Mouse (Mus musculus) heart, embryonic 12.5 days (tissue): Measurements from ENCODE around the gene Ttc39b. TPM values are rescaled to one million over a fixed set of nuclear protein-coding genes. Genes with fewer than 3 reads are reported as not detected.
A peak's percentile ranks its signal among the peaks of the same experiment; 100 is the strongest.
"Not testable (repeated sequence)": the region's sequence is repeated elsewhere in the genome, so short reads cannot be mapped to it uniquely, and the experiment has no call there.

Source experiments
- ATAC-seq: fragments of 200-750 bp; cut with Nextera tagmentation; 2 replicates; pipeline ENCODE4 v1.8.0; 2017; ENCODE audit warnings: moderate TSS enrichment, moderate library complexity; ENCODE audit not compliant: insufficient number of reproducible peaks, low FRiP score
- H3K27ac ChIP-seq: fragments of 300-500 bp; sonication (generic); 2 replicates; pipeline ENCODE4 v1.5.1; 2016; ENCODE audit warnings: mild to moderate bottlenecking, moderate library complexity; ENCODE audit not compliant: poor library complexity, severe bottlenecking
- H3K27me3 ChIP-seq: fragments of 300-500 bp; sonication (generic); replicated peaks from 2 replicates; pipeline ENCODE4 v1.6.1; 2016; ENCODE audit warnings: mild to moderate bottlenecking, moderate library complexity
- H3K36me3 ChIP-seq: fragments of 300-500 bp; sonication (generic); 2 replicates; pipeline ENCODE4 v1.6.1; 2016; ENCODE audit warnings: mild to moderate bottlenecking, moderate library complexity
- H3K4me1 ChIP-seq: fragments of 300-500 bp; sonication (generic); replicated peaks from 2 replicates; pipeline ENCODE4 v1.6.1; 2016; ENCODE audit warnings: mild to moderate bottlenecking
- H3K4me2 ChIP-seq: fragments of 300-500 bp; sonication (generic); 2 replicates; pipeline ENCODE4 v1.6.1; 2016; ENCODE audit warnings: mild to moderate bottlenecking, moderate library complexity
- H3K4me3 ChIP-seq: fragments of 300-500 bp; sonication (generic); 2 replicates; pipeline ENCODE4 v1.5.1; 2016; ENCODE audit warnings: mild to moderate bottlenecking
- H3K9ac ChIP-seq: fragments of 300-500 bp; sonication (generic); 2 replicates; pipeline ENCODE4 v1.6.1; 2016; ENCODE audit warnings: mild to moderate bottlenecking, moderate library complexity
- H3K9me3 ChIP-seq: fragments of 300-500 bp; sonication (generic); replicated peaks from 2 replicates; pipeline ENCODE4 v1.6.1; 2016; ENCODE audit warnings: mild to moderate bottlenecking, moderate library complexity
- WGBS: fragments of 180-500 bp; shearing (Covaris S2); methylation state at CpG from one replicate; pipeline ENCODE4 v1.1.7; 2016; 5-methylcytosine and 5-hydroxymethylcytosine counted together
- polyA plus RNA-seq: library from polyadenylated mRNA; unstranded; fragments of >200 nt; fragmentation: Nextera tagmentation; extraction: Ambion mirVana; gene quantifications from 2 replicates; pipeline ENCODE4 v1.2.1, GENCODE M21; 2016

The Ttc39b gene
- polyA plus RNA-seq, 1 experiment from 2014 or later = 2.2 TPM

DNA sequence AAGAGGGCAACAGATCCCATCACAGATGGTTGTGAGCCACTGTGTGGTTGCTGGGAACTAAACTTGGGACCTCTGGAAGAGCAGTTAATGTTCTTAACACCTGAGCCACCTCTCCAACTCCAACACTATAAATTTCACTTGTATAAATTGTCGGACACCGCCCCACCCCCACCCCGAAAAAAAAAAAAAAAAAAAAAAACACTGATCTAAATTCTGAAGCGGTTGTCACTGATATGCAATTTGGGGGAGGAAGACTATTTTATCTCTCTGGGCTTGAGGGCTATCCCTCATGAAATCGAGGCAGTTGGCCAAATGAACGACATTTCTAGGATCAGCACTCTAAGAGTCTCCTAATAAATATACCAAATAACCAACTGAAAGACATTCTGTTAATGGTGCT is 70.4 kb downstream of the Ttc39b start:
- H3K27ac ChIP-seq = no peak overlapping the region
- ATAC-seq = no peak
- H3K9me3 ChIP-seq = no peaks in the 10 kb centered on the region
- H3K9ac ChIP-seq = no peak overlapping the region
- no peaks in the 10 kb centered on the region for H3K36me3 ChIP-seq
- no peak overlapping the region for H3K4me2 ChIP-seq
- peaks cover 11% of the 10 kb centered on the region for H3K4me1 ChIP-seq
- no peak overlapping the region for H3K4me3 ChIP-seq
- no peaks in the 10 kb centered on the region for H3K27me3 ChIP-seq
- WGBS = 87% methylated on average over 6 of the region's 6 CpGs

DNA sequence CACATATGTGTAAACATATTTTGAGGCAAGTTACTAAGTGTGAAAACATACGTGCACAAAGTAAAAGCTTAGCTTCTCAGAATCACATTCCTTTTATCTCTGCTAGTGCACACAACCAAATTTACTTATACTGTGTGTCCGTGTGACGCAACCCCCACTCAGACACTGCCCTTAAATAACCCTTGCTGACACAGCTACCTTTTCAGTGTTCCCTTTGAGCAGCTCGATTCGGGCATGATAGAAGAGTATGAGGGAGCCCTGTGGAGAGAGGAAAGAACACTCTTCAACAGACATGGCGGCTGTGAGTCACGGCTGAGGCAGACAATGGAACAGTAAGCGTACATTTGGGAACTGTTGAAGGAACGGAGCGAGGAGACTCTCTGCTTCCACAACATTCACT is 80.3 kb downstream of the Ttc39b start:
- no peaks in the 10 kb centered on the region for H3K4me1 ChIP-seq
- WGBS = 89% methylated on average over 10 of the region's 10 CpGs
- H3K36me3 ChIP-seq = peaks cover 4% of the 10 kb centered on the region; the same call in 1 of the 2 replicates
- H3K27ac ChIP-seq = no peak overlapping the region
- H3K9ac ChIP-seq = no peak overlapping the region
- no peak overlapping the region for H3K4me2 ChIP-seq
- H3K27me3 ChIP-seq = no peaks in the 10 kb centered on the region
- ATAC-seq = no peak
- no peaks in the 10 kb centered on the region for H3K9me3 ChIP-seq
- H3K4me3 ChIP-seq = no peak overlapping the region

DNA sequence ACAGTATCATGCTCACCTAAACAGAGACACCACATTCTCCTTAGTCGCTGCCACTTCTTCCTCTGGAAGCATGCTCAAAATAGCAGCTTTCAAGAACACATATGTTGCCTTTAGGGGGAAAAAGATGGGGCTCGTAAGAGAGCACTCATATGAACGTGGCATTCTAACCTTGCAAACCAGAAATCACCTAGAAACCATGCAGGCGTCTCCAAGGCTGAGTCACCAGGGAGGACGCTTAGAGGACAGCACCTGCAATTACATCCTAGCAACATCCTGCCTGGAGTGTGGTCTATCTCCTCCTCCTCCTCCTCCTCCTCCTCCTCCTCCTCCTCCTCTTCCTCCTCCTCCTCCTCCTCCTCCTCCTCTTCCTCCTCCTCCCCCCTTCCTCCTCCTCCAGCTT is 82.4 kb downstream of the Ttc39b start:
- H3K36me3 ChIP-seq = peaks cover 8% of the 10 kb centered on the region; the same call in 1 of the 2 replicates
- H3K4me2 ChIP-seq = no peak overlapping the region
- no peak overlapping the region for H3K27ac ChIP-seq
- 0 out of 2 replicates have a peak, but pooled peaks cover 3% of the 10 kb centered on the region for H3K9me3 ChIP-seq
- no peaks in the 10 kb centered on the region for H3K4me1 ChIP-seq
- ATAC-seq = no peak
- no peak overlapping the region for H3K9ac ChIP-seq
- H3K27me3 ChIP-seq = no peaks in the 10 kb centered on the region
- no peak overlapping the region for H3K4me3 ChIP-seq
- WGBS = 58% methylated on average over 5 of the region's 5 CpGs

DNA sequence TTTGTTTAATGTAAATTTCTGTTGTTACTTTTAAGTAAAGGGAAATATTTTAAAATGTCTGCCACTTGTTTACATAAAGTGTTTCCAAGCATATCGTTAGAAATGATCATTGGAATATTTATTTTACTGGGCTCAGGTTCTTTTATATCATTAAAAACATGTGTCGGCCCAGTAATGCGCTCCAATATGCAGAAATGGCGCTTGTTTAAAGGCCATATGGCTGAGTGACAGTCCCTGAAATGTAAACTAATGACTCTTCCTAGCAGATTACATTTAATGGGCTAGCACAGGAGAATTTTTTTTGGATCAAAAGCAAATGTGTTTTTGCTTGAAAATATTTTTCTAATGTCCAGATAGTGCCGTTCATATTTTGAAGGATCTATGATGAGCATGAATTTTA is 86.4 kb downstream of the Ttc39b start:
- no peaks in the 10 kb centered on the region for H3K27me3 ChIP-seq
- H3K4me3 ChIP-seq = no peak overlapping the region
- 79% methylated on average over 5 of the region's 5 CpGs for WGBS
- no peak overlapping the region for H3K4me2 ChIP-seq
- no peak overlapping the region for H3K9ac ChIP-seq
- peaks cover 8% of the 10 kb centered on the region; the same call in 1 of the 2 replicates for H3K36me3 ChIP-seq
- ATAC-seq = no peak
- 0 out of 2 replicates have a peak, but pooled peaks cover 3% of the 10 kb centered on the region for H3K9me3 ChIP-seq
- no peaks in the 10 kb centered on the region for H3K4me1 ChIP-seq
- no peak overlapping the region for H3K27ac ChIP-seq

DNA sequence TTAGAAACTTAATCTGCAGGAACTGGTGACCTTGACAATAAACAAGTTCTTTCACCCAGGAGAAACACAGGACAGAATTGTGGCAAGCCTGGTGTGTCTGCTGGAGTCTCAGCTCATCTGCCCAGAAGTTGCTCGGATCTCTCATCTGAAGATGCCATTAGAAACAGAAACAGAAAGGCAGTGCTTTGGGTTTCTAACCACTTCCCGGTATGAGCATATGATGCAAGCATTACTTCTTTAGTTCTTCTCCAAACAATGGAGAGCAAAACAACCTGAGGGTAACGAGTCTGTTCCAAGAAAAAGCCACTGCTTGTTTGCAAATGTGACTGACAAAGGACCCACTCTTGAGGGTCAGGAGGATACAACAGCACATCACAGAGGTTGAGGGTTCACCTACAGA is 88.8 kb downstream of the Ttc39b start:
- H3K4me1 ChIP-seq, ATAC-seq, H3K36me3 ChIP-seq, H3K9me3 ChIP-seq, H3K27me3 ChIP-seq, H3K9ac ChIP-seq, H3K27ac ChIP-seq, H3K4me3 ChIP-seq, H3K4me2 ChIP-seq: not testable (repeated sequence)
- 81% methylated on average over 2 of the region's 3 CpGs for WGBS

DNA sequence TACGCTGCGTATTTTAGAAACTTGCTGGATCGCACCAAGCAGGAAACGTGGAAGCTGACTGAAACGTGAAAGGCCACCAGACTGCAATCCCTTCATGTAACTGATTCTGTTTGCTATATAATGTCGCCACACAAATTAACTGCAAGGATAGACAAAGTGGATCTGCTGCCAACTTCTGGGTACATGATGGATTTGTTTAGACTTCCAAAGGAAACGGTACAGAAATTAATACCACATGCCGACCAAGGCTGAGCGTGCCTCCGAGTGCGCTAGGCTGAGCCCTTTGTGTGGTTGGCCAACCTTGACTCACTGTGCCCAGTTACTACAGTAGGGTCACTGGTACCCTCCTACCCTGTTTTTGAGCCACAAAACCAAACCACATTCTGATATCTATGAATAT is 89.3 kb downstream of the Ttc39b start:
- H3K27ac ChIP-seq = no peak overlapping the region
- no peak overlapping the region for H3K4me2 ChIP-seq
- H3K4me3 ChIP-seq = no peak overlapping the region
- no peaks in the 10 kb centered on the region for H3K27me3 ChIP-seq
- 88% methylated on average over 11 of the region's 11 CpGs for WGBS
- H3K4me1 ChIP-seq = no peaks in the 10 kb centered on the region
- ATAC-seq = no peak
- peaks cover 8% of the 10 kb centered on the region; the same call in 1 of the 2 replicates for H3K36me3 ChIP-seq
- H3K9ac ChIP-seq = no peak overlapping the region
- 0 out of 2 replicates have a peak, but pooled peaks cover 3% of the 10 kb centered on the region for H3K9me3 ChIP-seq

DNA sequence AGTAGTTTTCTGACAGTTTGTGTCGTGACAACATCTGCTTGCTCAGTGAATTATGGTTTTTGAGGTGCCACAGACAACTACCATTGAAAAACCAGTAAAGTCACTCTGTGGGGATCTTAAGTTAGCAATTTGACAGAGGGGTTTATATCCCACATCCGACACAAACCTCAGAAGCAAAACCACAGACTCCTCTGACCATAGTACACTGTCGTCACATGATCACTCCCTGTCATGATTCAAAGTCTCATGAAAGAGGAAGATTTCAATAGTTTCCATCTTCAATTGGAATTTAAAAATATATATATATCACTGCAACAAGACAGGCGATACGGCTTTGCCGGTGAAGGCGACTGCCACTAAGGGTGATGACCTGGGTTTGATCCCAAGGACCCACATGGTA is 89.9 kb downstream of the Ttc39b start:
- no peaks in the 10 kb centered on the region for H3K27me3 ChIP-seq
- peaks cover 2% of the 10 kb centered on the region for H3K4me1 ChIP-seq
- no peak for ATAC-seq
- no peak overlapping the region for H3K27ac ChIP-seq
- H3K4me3 ChIP-seq = no peak overlapping the region
- H3K9ac ChIP-seq = no peak overlapping the region
- 83% methylated on average over 7 of the region's 7 CpGs for WGBS
- H3K9me3 ChIP-seq = 0 out of 2 replicates have a peak, but pooled peaks cover 3% of the 10 kb centered on the region
- H3K36me3 ChIP-seq = peaks cover 8% of the 10 kb centered on the region; the same call in 1 of the 2 replicates
- no peak overlapping the region for H3K4me2 ChIP-seq

DNA sequence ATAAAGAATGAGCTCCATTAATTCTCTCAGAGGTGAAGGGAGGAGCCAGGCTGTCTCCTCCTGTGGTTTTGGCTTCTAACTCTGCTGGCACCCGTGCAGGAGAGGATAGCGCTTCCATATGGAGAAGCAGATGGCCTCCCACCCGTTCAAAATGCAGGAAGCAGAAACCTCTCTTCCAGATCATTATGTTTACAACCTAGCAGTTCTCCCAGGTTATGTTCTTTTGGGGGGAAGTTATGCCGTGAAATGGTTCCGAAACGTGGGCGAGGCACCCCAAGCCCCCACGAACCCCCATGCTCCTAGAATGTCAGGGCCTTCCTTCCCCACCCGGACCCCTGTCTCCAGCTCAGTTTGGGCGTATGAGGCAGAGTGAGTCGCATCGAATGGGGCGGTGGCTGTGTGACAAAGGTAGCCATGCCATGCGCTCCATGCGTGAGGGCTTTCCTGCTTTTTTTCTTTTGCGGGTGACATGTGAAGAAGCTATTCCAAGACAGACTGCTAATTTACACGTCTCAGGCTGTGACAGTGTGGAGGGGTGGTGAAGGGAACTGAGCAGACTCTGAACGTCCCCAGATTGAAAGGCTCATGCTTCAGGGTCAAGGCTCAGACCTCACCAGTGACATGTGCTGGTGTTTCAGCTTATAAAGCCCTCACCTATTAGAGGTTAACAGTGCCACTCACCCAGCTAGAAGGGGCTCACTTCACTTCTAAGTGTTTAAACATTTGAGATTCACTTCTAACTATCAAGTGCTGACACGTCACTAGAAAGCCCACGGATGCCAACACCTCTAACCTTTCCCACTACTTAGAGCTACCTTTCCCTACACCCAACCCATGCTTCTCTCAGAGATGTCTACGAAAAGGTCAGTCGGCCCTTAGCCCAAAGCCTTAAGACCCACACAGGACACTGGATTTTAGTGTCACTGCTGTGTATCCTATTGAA is 90.6 kb downstream of the Ttc39b start:
- H3K9me3 ChIP-seq = 0 out of 2 replicates have a peak, but pooled peaks cover 3% of the 10 kb centered on the region
- no peak for ATAC-seq
- H3K27me3 ChIP-seq = no peaks in the 10 kb centered on the region
- WGBS = 71% methylated on average over 22 of the region's 22 CpGs
- H3K4me2 ChIP-seq = no peak overlapping the region
- no peak overlapping the region for H3K27ac ChIP-seq
- H3K4me1 ChIP-seq = peaks cover 9% of the 10 kb centered on the region
- H3K4me3 ChIP-seq = no peak overlapping the region
- H3K36me3 ChIP-seq = peaks cover 8% of the 10 kb centered on the region; the same call in 1 of the 2 replicates
- H3K9ac ChIP-seq = no peak overlapping the region

DNA sequence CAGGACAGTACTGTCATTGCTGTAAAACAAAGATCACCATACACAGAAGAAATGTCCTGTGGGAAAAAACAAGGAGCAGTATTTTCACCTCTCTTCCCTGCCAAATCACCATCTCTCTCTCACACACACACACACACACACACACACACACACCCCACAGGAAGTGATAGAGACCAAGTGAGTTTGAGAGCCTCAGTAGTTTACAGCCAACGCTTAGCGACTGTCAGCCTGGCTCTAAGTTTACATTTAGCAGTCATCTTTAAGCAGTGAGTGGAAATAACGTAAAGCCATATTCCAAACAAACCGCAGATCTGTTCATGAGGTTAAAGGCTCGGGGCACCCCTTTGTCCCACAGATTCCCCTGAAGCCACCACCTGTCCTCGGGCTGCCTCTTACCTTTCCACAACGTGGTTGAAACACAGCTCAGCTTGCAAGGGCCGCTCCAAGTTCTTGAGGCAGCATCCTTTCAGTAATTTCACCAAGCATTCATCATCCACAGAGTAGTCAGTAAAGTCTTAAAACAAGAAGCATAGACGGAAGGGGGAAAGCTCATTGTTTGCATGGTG is 91.7 kb downstream of the Ttc39b start:
- Histone ChIP-seq H3K9me3 (0 out of 2 replicates have a peak, but pooled peaks cover 3% of the 10 kb centered on the region), H3K9ac (no peak overlapping the region), H3K27ac (no peak overlapping the region), H3K4me2 (no peak overlapping the region), H3K4me1 (peaks cover 10% of the 10 kb centered on the region), H3K36me3 (peaks cover 8% of the 10 kb centered on the region; the same call in 1 of the 2 replicates), H3K4me3 (no peak overlapping the region), H3K27me3 (no peaks in the 10 kb centered on the region)
- ATAC-seq = no peak
- WGBS = 81% methylated on average over 9 of the region's 9 CpGs

DNA sequence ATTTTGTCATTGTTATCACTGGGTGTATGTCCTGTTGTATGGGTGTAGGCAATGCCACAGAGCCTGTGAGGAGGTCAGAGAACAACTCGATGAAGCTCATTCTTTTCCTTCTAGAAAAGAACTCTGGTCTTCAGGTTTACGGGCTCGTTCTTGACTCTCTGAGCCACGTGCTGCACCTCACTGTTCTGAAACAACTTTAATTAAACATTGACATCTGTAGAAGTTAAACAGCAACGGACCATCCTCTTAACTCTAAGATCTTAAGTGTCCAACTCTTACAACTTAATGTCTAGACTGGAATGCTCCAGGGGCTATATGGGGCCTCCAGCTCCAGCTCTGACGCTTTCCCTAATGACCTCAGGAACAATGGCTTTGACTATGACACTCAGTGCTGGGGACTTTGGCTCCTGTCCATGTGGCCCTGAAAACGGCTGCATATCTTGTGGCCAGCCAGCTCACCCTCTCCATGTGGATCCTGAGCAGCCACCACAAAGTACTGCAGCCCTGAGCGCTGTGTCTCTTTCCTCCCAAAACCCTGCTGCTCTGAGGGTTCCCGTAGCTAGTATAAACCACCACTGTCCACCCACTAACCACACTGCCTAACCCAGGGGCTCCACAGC is 95.3 kb downstream of the Ttc39b start:
- Histone ChIP-seq H3K27ac (no peak overlapping the region), H3K9ac (no peak overlapping the region), H3K27me3 (no peaks in the 10 kb centered on the region), H3K4me3 (no peak overlapping the region), H3K4me2 (no peak overlapping the region), H3K9me3 (no peaks in the 10 kb centered on the region), H3K36me3 (no peaks in the 10 kb centered on the region), H3K4me1 (peaks cover 10% of the 10 kb centered on the region)
- peak; percentile 55; the same call in 1 of the 2 replicates for ATAC-seq
- WGBS = 72% methylated on average over 9 of the region's 9 CpGs

DNA sequence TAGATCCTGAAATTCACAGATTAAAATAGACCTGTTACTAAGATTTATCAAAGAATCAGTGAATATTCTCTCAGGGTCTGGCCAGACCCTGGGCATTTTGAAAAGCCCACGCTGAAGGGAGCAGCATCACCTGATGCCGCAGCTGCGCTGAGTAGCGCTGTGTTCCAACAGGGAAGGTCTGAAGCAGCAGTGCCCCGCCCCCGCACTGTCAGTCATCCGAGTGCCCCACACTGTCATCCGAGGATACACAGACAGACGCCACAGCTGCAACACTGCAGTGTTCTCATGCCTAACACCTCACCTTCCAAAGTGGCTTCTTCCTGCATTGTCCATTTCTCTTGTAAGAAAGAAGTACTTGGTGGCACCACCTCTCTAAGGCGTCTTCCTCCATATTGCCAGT is 96.0 kb downstream of the Ttc39b start:
- no peak overlapping the region for H3K4me3 ChIP-seq
- no peak overlapping the region for H3K9ac ChIP-seq
- WGBS = 65% methylated on average over 10 of the region's 10 CpGs
- ATAC-seq = no peak
- H3K27me3 ChIP-seq = no peaks in the 10 kb centered on the region
- no peaks in the 10 kb centered on the region for H3K9me3 ChIP-seq
- H3K4me1 ChIP-seq = peaks cover 10% of the 10 kb centered on the region
- no peak overlapping the region for H3K27ac ChIP-seq
- no peak overlapping the region for H3K4me2 ChIP-seq
- no peaks in the 10 kb centered on the region for H3K36me3 ChIP-seq
